Mouse (Mus musculus): ENCODE measurements around the gene Myom3.
"Not testable (repeated sequence)": the region's sequence is repeated elsewhere in the genome, so short reads cannot be mapped to it uniquely, and the experiment has no call there.

Myom3 gene

DNA sequence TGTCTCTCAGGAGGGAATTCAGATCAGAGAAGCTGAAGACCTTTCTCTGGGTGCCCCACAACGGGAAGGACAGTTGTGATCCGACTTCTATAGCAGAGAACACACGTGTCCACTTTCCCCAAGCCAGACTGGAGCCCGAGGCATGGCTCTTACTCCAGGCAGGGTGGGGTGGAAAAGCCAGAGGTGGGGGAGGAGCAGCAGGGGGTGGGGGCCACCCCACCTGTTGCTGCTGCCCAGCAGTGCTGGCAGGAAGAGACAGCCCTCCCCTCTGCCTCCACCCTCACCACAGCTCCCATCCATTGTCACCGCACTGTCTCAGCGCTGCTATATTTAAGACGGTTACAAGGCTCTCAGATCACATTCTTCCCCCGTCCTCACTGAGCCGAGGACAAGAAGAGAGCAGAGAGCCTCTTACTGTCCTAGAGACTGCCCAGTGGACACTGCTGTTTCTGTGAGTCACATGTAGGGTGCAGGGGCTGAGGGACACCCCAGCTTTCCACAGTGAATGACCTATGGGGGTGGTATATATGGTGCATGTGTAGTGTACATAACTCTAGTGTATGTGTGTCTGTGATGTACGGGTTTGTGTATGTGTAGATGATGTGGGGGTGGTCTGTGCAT lies at the start of gene Myom3:
Myom3 (plus strand) TSS at position 360 of the 621 bp plus-strand sequence.
- DNase-seq: no peak

DNA sequence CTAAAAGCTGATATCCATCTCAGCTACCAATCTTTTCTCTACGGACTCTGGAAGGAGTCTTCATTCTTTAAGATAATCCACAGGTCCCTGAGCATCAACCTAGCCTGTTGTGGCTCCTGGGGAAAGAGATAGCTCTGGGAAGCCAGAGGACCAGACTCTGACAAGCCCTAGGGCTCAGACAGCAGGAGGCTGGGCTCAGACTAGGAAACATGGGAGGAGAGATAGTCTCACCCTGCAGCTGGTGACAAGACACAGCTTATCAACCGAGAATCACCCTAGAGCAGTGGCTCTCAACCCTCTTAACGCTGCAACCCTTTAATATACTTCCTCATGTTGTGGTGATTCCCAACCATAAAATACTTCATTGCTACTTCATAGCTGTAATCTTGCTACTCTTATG lies 49.1 kb upstream of the Myom3 start:
- DNase-seq: no peak

DNA sequence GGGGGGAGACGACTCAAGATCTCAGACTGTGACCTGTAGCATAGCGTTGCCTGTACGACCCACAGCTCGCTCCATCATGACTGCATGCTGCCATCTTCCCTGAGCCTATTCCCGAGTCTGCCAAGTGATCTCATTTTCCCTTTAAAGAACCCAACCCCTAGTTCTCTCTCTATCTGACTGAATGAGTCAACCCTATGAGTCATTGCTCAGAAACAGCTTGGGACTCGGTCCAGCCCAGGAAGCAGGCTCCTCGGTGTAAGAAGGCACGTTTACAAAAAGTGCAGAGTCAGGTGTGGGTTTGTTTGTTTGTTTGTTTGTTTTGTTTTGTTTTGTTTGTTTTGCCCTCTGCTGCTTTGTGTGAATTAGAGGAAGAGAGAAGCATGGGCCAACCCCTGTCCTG lies 44.7 kb upstream of the Myom3 start:
- DNase-seq: no peak

DNA sequence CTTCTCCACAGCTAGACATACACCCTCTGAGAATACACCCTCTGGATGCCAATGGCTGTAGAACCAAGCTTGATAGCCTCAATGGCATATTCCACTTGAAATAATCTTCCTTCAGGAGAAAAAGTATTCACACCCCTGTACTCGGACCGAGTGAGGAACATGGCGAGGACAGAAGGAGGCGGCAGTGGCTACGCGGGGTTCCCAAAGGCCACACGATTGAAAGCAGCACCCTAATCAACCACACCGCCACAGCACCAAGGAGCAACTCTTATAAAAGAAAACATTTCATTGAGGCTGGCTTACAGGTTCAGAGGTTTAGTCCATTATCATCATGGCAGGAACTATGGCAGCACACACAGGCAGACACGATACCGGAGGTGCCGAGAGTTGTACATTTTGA lies 43.1 kb upstream of the Myom3 start:
- not testable (repeated sequence) for DNase-seq

DNA sequence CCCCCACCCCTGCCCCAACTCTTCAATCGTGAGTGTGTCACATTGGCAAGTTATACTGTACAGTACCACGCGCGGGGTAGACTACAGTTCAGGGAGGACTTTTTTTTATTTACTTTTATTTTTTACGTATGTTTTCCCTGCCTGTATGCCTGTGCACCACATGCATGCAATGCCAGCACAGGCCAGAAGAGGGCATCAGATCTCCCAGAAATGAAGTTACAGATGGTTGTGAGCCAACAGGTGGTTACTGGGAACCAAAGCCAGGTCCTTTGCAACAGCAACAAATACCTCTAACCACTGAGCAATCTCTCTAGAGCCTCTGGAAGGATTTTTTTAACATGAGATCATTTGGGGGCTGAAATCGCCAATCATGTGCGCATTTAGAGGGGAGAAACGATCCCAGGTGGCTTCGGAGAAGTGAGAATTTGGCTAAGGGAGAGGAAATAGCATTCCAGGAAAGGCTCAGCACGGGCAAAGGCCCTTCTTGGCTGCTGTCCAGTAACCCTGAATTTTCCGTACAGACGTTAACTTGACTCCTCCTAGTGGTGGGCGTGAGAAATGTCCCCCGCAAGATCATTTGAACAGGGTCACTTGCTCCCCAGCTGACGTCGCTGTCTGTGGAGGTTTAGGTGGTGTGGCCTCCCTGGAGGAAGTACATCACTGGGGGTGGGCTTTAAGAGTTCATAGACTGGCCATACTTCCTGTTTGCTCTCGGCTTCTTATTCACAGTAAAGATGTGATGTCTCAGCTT lies 36.8 kb upstream of the Myom3 start:
- peak in 1 of 2 experiments; percentile 20 for DNase-seq

DNA sequence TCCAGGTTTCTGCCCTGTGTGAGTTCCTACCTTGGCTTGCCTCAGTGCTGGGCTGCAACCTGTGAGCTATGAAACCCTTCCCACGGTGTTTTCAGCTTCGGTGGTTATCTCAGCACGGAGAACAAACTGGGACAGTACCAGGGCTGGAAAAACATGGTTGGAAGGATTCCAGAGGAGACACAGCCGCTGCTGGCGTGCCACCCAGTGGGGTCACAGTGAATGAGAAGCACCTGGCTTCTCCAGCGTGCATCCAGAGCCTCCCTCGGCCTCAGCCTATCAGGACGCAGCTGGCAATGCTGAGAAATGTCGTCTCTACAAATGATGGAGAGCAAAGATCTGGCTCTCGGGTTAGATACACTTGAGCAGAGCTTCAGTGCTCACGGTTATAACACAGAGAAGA lies 33.1 kb upstream of the Myom3 start:
- DNase-seq: no peak

DNA sequence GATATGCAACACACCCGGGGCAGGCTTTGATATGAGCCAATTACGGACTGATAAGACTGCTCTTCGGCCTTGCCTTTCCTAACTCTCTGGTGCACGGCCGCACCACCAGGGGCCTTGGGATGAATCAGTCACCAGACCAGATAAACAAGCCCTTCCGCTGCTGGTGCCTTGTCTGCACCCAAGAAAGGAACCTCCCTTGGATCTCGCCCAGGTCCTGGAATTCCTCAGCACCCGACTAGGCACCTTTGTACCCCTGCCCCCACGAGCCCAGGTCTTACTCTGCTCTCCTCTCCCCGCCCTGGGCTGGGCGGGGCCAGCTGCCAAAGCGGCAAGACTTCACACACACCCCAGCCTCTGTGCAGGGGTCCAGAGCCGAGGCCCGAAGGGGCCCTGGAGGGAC lies 31.7 kb upstream of the Myom3 start, which contains the start of gene Il22ra1:
Il22ra1 (plus strand) TSS at position 356 of the 400 bp plus-strand sequence.
- DNase-seq: peak; percentile 92 to 93

DNA sequence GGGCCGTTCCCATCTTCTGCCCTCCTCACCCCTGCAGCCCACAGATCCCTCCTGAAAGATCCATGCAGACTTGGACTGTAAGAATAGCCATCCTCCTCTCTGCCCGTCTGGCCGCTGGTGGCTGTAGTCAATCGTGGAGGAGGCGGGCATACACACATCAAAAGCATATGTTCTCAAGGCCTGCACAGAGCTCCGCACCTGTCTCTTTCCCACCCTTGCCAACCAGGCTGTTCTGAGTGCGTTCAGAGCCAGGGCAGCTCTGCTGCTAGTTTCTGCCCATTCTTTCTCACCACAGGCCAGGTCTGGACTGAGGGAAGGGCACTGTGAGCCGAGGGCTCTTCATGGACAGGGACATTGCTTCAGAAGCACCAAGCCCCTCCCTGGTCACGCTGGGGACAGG lies 29.3 kb upstream of the Myom3 start:
- DNase-seq: no peak

DNA sequence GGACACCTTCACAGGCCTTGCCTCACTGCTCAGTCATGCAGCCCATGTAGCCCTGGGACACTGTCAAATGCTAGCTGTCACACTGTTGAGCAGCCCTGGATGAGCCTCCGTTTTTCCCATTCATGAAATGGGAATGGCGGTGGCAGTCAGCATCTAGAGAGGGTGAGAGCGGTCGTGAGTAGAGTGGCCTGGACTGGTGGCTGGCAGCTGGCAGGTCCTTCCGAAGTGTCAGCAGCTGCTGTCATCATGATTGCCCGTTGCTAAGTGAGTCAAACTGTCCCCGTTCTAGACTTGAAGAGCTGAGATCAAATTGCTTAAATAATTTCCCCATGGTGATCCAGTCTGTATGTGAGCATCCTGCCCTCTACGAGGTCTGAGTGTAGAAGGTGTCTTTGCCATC lies 28.6 kb upstream of the Myom3 start:
- DNase-seq: no peak

DNA sequence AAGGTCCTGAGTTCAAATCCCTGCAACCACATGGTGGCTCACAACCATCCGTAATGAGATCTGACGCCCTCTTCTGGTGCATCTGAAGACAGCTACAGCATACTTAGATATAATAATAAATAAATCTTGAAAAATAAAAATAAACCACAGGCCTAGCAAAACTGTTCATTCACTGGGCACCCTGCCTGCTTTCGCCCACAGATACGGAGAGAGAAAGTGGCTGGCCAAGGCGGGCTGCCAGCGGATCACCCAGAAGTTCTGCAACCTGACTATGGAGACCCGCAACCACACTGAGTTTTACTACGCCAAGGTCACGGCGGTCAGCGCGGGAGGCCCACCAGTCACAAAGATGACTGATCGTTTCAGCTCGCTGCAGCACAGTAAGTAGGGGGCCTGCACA lies 25.6 kb upstream of the Myom3 start:
- DNase-seq: no peak

DNA sequence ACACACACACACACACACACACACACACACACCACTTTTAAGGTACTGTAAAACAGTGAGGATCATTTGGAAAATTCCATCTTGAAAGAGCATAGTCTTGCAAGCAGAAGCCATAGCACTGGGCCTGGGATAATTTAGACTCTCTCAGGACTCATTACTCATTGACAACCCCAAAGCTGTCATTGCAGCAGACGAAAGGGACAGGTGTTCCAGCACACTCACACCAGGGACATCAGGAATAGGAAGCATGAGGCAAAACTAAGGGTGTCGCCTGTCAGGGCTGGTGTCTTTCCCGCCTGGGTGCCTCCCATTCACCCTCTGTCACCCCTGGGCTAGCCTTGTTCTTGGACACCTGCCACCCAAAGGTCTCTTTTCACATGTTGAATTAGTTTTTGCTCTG lies 22.6 kb upstream of the Myom3 start:
- DNase-seq: no peak

DNA sequence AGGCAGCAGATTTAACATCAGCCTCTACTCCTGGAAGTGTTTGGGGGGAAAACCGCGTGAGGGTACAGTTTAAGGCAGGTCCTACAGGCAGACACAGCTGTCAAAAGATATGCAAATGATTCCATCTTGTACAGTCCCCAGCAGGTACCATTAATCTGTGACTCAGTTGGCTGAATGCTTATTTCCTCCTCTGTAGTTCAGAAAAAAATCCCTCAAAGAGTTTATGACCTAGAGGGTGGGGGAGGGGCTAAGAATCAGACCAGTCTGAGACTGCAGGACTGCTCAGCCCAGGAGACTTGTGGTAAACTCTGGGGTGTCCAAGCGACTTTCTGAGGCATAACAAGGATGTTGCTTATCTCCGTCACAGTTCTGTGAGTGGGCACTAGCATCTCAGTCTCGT lies 21.3 kb upstream of the Myom3 start:
- DNase-seq: no peak

DNA sequence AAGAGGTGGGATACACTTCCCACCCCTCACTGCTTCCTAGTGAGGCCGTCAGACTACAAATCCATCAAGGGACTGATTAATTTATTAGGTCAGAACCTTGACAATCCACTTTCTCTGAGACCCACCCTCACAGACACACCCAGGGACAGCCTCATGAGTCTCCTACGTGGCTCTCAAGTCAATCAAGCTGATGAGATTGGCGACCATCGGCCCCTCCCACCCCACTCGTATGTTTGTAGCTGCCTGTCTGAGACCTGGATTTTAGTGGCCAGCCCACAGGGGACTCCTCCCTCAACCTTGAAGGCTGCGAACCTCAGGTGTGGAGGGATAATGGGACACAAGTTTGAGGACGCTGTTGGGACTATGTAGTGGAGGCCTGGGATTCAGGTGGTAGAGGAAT lies 20.4 kb upstream of the Myom3 start:
- DNase-seq: no peak

DNA sequence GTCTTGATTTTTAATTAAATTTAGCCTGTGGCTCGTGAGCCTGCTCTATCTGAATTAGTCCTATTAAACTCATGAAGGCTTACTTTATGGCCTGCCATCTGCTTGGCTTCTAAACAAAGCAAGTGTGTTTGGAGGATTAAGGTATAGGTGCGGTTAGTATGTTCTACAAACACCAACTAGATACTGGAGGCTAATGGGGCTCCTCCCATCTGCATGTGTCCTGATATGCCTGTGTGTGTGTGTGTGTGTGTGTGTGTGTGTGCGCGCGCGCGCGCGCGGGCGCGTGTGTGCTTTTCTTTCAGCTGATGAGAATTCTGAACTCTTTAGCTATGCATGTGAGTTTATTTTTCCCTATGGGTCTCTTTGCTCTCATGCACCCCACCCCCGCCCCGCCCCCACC lies 19.8 kb upstream of the Myom3 start:
- DNase-seq: no peak

DNA sequence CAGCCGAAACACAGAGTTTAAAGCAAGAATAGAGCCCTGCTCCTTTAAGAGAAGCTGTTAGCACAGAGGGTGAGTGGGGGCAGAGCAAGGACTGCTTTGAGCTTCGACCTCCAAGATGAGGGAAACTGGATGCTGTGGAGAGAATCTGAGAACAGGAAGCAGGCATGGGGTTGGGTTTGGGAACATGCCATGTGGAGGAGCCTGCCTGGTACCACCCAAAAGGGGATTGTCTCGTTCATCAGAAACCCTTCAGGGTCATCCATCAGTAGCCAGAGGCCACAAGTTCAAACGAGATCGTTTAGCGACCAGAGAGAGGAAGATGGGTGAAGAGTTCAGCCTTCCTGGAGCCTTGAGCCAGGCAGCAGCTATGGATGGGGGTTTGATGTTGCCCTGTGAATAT lies 16.0 kb upstream of the Myom3 start:
- DNase-seq: no peak

DNA sequence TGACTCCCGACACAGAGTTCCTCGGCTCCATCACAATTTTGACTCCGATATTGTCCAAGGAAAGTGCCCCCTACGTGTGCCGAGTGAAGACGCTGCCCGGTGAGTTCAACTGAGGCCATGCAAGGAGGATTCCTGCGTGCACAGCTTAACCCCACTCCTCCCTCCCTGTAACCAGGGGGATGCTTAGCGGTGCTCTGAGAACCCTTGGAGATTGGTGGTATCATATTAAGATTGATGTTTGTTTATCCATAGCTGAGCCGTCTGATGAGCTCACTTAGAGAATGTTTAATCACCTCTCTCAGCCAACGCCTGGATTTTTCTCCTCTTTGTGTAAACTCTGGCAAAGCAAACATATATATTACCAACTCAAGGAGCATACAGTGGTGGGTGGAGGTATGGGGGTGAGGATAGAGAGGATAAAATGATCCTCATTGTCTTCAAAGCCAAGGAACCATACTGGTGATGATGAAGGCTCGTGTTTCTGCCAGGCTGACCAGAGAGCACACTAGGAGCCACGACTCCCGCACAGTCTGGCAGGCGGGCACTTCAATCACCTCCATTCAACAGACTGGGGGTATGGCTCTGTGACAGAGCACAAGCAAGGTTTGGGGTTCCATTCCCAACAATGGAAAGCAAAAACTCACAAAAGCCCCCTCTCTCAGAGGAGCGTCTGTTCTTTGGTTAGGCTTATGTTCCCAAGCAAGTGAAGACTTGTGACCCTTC lies 14.6 kb upstream of the Myom3 start:
- no peak for DNase-seq

DNA sequence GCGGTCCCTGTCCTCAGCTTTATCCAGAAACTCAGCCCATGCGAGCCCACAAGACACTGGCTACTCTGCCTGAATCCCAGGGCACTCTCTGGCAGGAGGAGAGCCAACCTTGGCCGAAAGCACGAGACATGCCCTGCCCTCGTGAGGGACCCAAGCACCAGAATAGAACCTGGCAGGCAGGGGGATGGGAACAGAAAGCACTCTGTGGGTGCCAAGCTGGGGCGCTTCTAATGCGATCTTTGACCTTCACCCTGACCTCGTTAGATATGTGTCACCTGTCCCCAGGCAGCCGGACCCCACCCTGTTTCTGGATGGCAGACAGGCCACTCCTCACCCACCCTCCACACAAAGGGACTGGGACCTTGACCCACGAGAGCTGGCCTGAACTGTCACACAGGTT lies 13.9 kb upstream of the Myom3 start:
- no peak for DNase-seq

DNA sequence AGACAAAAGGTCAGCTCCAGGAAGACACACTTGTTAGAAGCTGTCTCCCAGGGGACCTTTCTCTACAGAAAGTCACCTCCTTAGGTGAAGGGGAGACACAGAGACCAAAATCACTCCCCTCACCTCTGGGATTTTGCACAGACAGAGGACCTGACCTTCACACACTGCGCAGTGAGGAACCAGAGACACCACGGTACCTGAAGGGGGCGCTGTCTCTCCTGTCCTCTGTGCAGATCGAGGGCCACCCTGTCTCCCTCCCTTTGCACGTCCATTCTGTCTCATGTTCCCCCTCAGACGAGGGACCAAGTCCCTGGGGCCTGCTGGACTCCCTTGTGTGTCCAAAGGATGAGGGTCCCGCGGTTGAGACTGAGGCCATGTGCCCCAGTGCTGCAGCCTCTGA lies 8.6 kb upstream of the Myom3 start:
- no peak for DNase-seq

DNA sequence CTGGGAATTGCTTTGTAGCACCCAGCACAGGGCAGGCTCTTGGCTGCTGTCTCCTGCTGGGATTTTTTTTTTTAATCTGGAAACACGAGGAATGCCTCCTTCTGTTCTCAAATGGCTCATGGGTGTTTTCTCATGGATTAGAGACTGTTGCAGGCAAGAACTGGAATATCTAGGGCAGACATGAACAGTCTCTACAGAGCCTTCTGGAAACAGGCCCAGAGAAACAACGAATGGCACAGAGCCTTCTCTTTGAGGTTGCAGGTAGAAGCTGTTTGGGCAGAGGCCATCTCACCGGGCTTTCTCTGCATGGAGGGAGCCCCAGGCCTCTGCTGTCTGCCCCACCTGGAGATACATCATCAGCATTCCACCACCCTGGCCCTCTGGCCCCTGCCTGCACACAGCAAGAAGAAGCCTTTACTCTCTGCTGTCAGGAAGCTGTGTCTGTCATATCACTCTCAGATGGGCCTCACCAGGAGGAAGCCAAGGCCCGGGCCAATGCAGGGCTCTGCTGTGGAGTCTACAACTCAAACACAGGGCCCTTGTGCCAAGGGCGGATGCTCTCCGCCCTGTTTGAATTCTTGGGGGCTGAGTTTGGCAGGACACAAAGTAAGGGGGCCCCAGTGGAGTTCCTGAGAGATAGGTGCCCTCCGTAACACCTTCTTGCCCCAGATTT lies 7.3 kb upstream of the Myom3 start:
- no peak for DNase-seq

DNA sequence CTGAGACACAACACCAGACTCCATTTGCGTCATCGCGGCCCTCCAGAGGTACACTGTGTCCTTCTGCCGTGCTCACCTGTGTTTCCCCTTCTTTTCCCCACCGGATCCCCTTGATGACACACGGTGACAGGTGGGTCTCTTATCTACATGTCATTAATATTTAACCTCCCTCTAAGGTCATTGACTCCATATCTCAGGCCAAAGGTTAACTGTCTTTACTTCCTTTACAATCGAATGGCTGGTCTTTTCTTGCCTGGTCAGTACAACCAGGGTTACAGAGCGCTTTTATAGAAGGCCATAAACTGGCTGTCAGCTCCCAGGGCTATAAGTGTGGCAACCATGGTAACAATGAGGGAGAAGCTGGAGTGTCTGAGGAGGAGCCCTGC lies 6.7 kb upstream of the Myom3 start:
- no peak for DNase-seq

DNA sequence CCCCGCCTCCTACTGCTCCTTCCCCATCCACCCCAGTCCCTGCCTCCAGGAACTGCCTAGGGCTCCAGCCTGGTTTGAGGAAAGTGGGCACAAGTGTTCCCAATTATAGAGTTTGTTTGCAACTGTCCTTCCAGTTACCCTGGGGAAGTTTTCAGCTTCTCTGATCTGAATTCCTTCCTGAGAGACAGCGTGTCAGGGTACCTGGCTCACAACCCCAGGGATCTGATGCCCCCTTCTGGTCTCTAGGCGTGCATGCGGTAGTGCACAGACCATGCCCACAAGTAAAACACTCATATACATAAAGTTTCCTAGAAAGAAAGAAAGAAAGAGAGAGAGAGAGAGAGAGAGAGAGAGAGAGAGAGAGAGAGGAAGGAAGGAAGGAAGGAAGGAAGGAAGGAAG lies 1.2 kb upstream of the Myom3 start:
- DNase-seq: no peak

DNA sequence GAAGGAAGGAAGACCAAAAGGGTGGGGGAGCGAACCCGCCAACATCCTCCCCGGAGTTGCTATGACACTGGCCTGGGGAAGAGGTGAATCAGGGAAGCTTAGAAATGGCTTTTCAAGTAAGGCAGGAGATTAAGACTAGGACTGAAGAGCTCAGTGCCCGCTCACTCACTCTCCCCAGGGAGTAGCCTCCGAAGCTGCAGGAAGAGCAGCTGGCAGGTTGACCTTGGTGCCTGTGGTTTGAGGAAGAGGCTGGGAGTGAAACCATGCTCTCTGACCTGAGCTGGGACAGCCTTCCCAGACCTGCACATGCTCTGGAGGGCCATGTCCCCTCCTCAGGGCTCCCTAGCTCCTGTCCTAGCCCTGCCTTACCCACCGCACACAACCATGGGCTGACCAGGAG lies 690 bp upstream of the Myom3 start:
- no peak for DNase-seq

DNA sequence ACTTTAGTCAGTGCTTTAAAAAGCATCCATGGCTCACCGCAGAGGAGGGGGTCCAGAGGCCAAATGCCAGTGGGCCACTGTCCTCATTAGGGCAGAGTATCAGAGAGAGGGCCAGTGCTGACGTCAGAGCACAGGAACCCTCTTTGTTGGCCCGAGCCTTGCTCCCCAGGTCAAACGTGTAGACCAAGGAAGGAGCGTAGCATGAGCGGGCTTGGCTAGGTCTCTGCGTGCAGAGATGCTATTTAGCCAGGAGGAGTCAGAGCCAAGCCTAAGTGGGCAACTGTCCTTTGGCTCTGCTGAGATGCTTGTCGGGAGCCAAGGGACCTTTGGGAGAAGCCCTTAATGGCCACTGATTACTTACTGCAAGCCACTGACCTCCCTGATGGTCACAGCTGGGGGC lies 1.5 kb downstream of the Myom3 start:
- peak in 1 of 2 experiments; percentile 22 for DNase-seq

DNA sequence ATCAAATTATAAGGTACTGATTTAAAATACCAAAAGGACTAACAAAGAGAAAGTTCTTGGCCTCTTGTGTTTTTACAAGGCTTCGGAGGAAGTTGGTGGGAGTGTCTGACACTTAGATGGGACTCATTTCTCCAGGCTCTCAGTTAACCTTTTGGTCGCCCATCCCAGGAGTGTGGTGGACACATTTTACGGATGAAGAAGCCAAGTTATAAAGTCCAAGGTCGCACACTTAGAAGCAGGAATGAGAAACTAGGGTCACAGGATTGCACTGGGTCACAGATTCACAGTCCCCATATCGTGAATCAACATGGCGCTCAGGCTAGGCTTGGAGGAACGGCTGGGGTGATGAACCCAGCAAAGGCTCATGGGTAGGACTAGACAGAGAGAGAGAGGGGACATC lies 2.1 kb downstream of the Myom3 start:
- peak; percentile 55 to 60 for DNase-seq

All from kidney, adult 8-10 months (tissue).